Mouse (Mus musculus) liver, embryonic 12.5 days (tissue): ENCODE measurements at regions not wholly inside any gene's neighbourhood (a gene's known extent, or its start where the extent isn't known, plus 50 kb on each side); places are given as distances from the start of the nearest gene placed in this dataset.

Source experiments
- ATAC-seq: fragments of 200-750 bp; cut with Nextera tagmentation; 2 replicates; pipeline ENCODE4 v1.8.0; 2017; ENCODE audit warnings: moderate number of reproducible peaks, mild to moderate bottlenecking, moderate library complexity
- H3K27ac ChIP-seq: fragments of 300-500 bp; sonication (generic); 2 replicates; pipeline ENCODE4 v1.5.1; 2016; ENCODE audit warnings: mild to moderate bottlenecking
- H3K27me3 ChIP-seq: fragments of 300-500 bp; sonication (generic); replicated peaks from 2 replicates; pipeline ENCODE4 v1.6.1; 2016; ENCODE audit warnings: mild to moderate bottlenecking, moderate library complexity
- H3K36me3 ChIP-seq: fragments of 300-500 bp; sonication (generic); 2 replicates; pipeline ENCODE4 v1.6.1; 2016; ENCODE audit warnings: mild to moderate bottlenecking, moderate library complexity
- H3K4me1 ChIP-seq: fragments of 300-500 bp; sonication (generic); 2 replicates; pipeline ENCODE4 v1.6.1; 2016
- H3K4me2 ChIP-seq: fragments of 300-500 bp; sonication (generic); 2 replicates; pipeline ENCODE4 v1.6.1; 2016; ENCODE audit warnings: mild to moderate bottlenecking, moderate library complexity
- H3K4me3 ChIP-seq: fragments of 300-500 bp; sonication (generic); 2 replicates; pipeline ENCODE4 v1.5.1; 2016; ENCODE audit warnings: mild to moderate bottlenecking, moderate library complexity
- H3K9ac ChIP-seq: fragments of 300-500 bp; sonication (generic); 2 replicates; pipeline ENCODE4 v1.6.1; 2016; ENCODE audit warnings: mild to moderate bottlenecking, moderate library complexity
- H3K9me3 ChIP-seq: fragments of 300-500 bp; sonication (generic); replicated peaks from 2 replicates; pipeline ENCODE4 v1.6.1; 2016; ENCODE audit warnings: mild to moderate bottlenecking, moderate library complexity
- WGBS: fragments of 180-500 bp; shearing (Covaris S2); methylation state at CpG from one replicate; pipeline ENCODE4 v1.1.7; 2016; ENCODE audit not compliant: insufficient replicate concordance; 5-methylcytosine and 5-hydroxymethylcytosine counted together

DNA sequence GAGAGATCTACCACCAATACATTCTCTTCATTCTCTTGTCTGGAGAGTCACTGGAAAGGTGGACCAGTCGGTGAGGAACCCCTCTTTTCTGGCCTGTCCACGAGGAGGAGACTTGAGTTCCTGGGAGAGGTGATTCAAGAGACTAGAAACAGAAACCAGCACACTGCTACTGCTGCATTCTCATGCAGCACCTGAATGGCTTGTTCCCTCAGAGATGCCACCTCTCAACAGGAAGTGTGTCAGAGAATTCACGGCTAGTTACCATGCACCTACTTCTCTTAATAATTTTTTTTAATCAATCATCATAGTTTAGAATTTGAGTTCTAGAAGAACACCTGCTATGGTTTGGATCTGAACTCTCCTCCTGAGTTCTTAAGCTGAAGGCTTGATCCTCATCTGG lies 52.0 kb upstream of the Dynlrb2 start:
- no peaks in the 10 kb centered on the region for H3K27me3 ChIP-seq
- H3K9ac ChIP-seq: no peak overlapping the region
- no peak overlapping the region for H3K4me2 ChIP-seq
- no peaks in the 10 kb centered on the region for H3K36me3 ChIP-seq
- H3K27ac ChIP-seq: no peak overlapping the region
- no peaks in the 10 kb centered on the region for H3K9me3 ChIP-seq
- ATAC-seq: no peak
- H3K4me3 ChIP-seq: no peak overlapping the region
- WGBS: 50% methylated on average over 3 of the region's 3 CpGs
- H3K4me1 ChIP-seq: no peaks in the 10 kb centered on the region

DNA sequence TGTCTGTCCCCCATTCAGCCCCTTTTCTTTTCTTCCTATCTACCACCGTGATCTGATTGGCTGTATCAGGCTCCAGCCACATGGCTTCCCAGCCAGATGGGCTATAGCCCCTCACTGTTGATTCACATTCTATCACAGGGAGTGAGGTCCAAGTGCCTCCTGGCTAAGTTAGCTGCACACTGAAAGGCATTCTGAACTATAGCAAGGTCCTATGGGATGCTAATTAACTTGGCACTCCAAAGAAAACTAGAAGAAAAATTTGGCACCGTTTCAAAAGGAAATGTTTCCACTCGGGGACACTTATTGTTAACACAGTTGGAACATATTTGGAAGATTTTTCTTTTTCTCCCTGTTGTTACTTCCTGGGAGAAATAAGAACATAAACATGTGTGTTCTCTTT lies 53.4 kb upstream of the Dynlrb2 start:
- Histone ChIP-seq H3K4me1 (no peaks in the 10 kb centered on the region), H3K27ac (no peak overlapping the region), H3K9ac (no peak overlapping the region), H3K27me3 (no peaks in the 10 kb centered on the region), H3K9me3 (no peaks in the 10 kb centered on the region), H3K4me2 (no peak overlapping the region), H3K4me3 (no peak overlapping the region), H3K36me3 (no peaks in the 10 kb centered on the region)
- no peak for ATAC-seq
- 61% methylated on average over 3 of the region's 3 CpGs for WGBS

DNA sequence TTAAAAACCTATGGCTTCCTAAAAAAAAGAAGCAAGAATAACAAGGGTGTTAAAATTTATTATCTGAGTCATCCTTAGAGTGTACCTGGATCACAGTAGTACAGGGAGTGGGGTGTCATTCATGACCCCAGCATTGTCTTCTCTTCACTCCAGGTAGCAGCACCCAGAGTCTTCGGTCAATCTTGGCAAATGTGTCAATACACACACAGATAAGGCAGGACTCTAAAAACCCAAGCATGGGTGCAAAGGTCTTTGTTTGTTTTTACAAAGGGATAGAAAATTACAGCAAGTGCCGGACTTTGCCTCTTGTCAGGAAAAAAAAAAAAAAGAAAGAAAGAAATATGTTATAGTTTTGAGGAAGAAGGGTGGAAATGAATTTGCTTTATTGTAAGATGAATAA lies 57.3 kb upstream of the Dynlrb2 start:
- Histone ChIP-seq H3K9ac (no peak overlapping the region), H3K9me3 (no peaks in the 10 kb centered on the region), H3K4me1 (no peaks in the 10 kb centered on the region), H3K4me2 (no peak overlapping the region), H3K4me3 (no peak overlapping the region), H3K27me3 (no peaks in the 10 kb centered on the region), H3K36me3 (no peaks in the 10 kb centered on the region), H3K27ac (no peak overlapping the region)
- WGBS: 60% methylated on average over 2 of the region's 2 CpGs
- no peak for ATAC-seq

DNA sequence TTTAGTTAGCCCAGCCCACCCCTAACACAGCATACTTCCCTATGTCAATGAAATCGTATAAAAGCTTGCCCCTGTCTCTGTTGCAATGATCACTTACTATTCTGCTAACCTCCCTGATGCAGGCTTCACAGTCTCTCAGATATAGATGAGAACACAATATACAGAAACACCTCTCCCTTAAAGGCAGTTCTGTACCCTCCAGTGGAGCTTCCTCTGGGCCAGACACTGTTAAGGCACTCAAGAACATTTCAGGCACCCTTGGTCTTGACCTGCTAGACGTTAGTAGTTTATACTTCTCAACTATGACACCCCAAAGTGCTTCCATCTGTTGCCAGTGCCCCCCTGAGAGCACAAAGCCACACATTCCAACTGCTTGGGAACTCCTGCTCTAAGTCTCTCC lies 61.9 kb upstream of the Dynlrb2 start:
- 28% methylated on average over 2 of the region's 2 CpGs for WGBS
- Histone ChIP-seq H3K27me3 (0 out of 2 replicates have a peak, but pooled peaks cover 3% of the 10 kb centered on the region), H3K9ac (no peak overlapping the region), H3K4me2 (no peak overlapping the region), H3K4me3 (no peak overlapping the region), H3K36me3 (no peaks in the 10 kb centered on the region), H3K4me1 (no peaks in the 10 kb centered on the region), H3K27ac (no peak overlapping the region), H3K9me3 (no peaks in the 10 kb centered on the region)
- ATAC-seq: no peak

DNA sequence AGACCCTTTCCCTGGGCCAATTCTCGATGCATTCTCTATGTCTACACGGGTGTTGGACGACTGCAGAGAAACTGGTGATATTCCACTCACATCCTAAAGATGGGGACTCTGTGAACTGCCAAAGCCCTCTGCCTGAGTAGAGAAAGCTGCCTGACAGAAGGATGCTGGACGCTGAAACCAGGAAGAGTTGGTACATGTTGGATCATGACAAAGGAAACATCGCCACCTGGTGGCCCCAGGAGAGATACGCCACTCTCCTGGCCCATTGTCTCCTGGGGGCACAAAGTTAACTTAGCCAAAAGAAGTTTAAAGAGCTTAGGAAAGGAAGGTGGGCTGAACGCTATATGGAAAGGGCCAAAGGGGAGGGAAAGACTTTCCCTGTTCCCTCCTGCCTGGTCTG lies 65.9 kb upstream of the Dynlrb2 start:
- Histone ChIP-seq H3K9ac (no peak overlapping the region), H3K36me3 (no peaks in the 10 kb centered on the region), H3K9me3 (no peaks in the 10 kb centered on the region), H3K27ac (no peak overlapping the region), H3K4me2 (no peak overlapping the region), H3K4me3 (no peak overlapping the region), H3K4me1 (no peaks in the 10 kb centered on the region), H3K27me3 (0 out of 2 replicates have a peak, but pooled peaks cover 3% of the 10 kb centered on the region)
- ATAC-seq: no peak
- 14% methylated on average over 7 of the region's 7 CpGs for WGBS

DNA sequence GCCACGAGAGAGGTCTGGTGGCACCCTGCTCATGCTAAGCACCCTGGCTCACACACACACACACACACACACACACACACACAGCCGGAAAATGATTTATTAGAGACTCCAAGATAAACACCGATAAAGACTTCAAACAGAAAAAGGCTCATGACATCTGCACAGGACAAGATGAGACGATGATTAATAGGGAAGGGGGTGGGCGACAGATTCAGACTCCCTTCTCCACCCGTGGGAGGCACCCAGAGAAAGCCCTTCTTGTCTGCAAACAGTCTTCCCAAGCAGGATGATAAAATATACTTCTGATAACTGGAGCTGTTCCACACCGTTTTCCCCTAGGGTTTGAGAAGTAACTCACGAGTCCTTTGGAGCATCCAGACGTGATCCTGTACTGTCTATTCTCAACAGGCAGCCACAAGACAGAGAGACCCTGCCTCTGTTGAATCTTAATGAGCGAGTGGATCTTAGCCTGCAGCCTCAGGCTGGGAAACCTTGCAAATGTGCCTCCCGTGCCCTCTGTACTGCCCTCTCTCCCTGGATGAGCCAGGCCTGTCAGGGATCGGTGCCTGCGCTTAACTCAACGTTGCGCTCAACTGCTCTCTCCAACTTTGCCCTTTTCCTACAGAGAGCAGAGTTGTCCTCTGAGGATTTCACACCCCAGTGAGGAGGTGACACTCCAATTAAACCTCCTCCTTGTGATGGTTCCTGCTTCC lies 69.3 kb upstream of the Dynlrb2 start:
- no peaks in the 10 kb centered on the region for H3K27me3 ChIP-seq
- H3K4me3 ChIP-seq: no peak overlapping the region
- H3K9me3 ChIP-seq: no peaks in the 10 kb centered on the region
- ATAC-seq: no peak
- H3K4me1 ChIP-seq: no peaks in the 10 kb centered on the region
- no peak overlapping the region for H3K27ac ChIP-seq
- 56% methylated on average over 15 of the region's 15 CpGs for WGBS
- no peaks in the 10 kb centered on the region for H3K36me3 ChIP-seq
- no peak overlapping the region for H3K4me2 ChIP-seq
- H3K9ac ChIP-seq: no peak overlapping the region

DNA sequence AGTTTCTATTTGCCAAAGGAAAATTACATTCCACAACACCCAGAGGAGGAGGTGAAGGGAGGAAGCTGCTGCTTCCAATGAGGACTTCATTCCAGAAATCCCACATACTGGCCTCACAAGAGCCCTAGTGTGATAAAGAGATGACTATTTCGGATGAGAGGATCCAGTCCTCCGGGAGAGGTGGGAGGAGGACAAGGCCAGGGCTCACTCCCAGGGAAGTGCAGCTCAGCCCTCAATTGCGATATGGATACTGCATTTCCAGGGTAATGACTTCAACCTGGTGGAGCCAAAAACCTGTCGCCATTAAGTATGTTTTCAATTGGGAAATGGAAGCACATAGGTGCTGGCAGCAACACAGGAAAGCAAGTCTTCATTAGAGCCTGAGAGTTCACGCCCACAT lies 74.7 kb upstream of the Dynlrb2 start:
- no peaks in the 10 kb centered on the region for H3K27me3 ChIP-seq
- ATAC-seq: no peak
- no peak overlapping the region for H3K27ac ChIP-seq
- H3K9me3 ChIP-seq: no peaks in the 10 kb centered on the region
- H3K4me3 ChIP-seq: no peak overlapping the region
- no peak overlapping the region for H3K4me2 ChIP-seq
- no peaks in the 10 kb centered on the region for H3K36me3 ChIP-seq
- no peaks in the 10 kb centered on the region for H3K4me1 ChIP-seq
- whole genome bisulfite sequencing: 56% methylated on average over 5 of the region's 5 CpGs
- no peak overlapping the region for H3K9ac ChIP-seq

DNA sequence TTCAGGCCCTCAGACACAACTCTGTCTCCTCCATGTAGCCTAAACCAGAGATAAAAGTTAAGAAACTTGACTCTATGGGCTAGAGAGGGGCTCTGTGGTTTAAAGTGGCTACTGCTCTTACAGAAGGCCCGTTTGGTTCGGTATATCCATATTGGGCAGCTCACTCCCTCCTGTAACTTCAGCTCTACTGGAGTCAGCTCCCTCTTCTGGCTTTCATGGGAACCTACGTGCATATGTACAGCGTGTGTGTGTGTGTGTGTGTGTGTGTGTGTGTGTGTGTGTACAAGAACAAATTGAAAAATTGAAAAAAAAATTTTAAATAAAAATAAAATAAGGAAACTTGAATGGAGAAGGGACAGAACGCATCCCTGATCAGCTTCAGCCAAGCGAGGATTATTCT lies 75.1 kb upstream of the Dynlrb2 start:
- no peak for ATAC-seq
- Histone ChIP-seq H3K4me3 (no peak overlapping the region), H3K27ac (no peak overlapping the region), H3K9me3 (no peaks in the 10 kb centered on the region), H3K36me3 (no peaks in the 10 kb centered on the region), H3K4me2 (no peak overlapping the region), H3K9ac (no peak overlapping the region), H3K27me3 (no peaks in the 10 kb centered on the region), H3K4me1 (no peaks in the 10 kb centered on the region)
- 61% methylated on average over 6 of the region's 6 CpGs for WGBS

DNA sequence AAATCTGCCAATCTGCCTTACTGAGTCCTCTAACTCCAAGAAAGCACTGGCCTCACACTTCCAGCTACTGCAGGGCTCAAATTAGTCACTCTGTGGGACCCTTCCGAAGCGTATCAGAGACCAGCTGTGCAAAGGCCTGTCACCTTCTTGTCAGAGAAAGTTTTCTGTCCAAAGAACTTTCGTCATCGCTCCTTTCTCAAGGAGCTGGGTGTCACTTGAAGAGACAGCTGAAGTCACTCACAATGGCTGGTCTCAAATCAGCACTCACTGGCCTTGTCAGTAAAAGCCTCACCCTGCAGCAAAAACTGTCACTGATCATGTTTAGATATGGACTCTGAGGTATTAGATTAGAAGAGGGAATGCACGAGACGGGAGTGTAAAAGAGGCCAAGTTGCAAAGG lies 81.9 kb upstream of the Dynlrb2 start:
- no peak for ATAC-seq
- H3K36me3 ChIP-seq: no peaks in the 10 kb centered on the region
- 63% methylated on average over 6 of the region's 6 CpGs for WGBS
- H3K4me1 ChIP-seq: no peaks in the 10 kb centered on the region
- H3K27ac ChIP-seq: no peak overlapping the region
- no peaks in the 10 kb centered on the region for H3K9me3 ChIP-seq
- H3K4me3 ChIP-seq: no peak overlapping the region
- no peak overlapping the region for H3K9ac ChIP-seq
- no peaks in the 10 kb centered on the region for H3K27me3 ChIP-seq
- H3K4me2 ChIP-seq: no peak overlapping the region

DNA sequence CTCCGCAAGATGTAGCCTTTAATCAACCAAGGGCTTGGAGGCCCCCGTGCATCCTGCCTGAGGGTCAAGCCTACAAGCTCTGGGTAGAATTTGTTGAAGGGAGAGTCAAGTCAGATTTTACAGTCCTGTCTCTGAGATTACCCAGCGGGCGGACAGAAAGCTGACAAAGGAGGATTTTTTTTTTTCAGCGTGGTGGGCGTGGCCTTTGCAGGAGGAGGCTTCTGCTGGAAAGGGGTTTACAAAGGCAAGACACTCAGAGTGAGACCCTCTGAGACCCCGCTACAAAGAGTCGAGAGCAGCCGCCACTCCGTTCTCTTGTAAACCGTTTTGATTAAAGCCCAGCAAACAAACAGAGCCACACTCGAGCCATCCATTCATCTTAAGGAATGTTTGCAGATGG lies 92.1 kb upstream of the Dynlrb2 start:
- Histone ChIP-seq H3K9ac (no peak overlapping the region), H3K4me2 (no peak overlapping the region), H3K9me3 (no peaks in the 10 kb centered on the region), H3K36me3 (no peaks in the 10 kb centered on the region), H3K27ac (no peak overlapping the region), H3K27me3 (no peaks in the 10 kb centered on the region), H3K4me3 (no peak overlapping the region), H3K4me1 (no peaks in the 10 kb centered on the region)
- no peak for ATAC-seq
- WGBS: 46% methylated on average over 12 of the region's 12 CpGs

DNA sequence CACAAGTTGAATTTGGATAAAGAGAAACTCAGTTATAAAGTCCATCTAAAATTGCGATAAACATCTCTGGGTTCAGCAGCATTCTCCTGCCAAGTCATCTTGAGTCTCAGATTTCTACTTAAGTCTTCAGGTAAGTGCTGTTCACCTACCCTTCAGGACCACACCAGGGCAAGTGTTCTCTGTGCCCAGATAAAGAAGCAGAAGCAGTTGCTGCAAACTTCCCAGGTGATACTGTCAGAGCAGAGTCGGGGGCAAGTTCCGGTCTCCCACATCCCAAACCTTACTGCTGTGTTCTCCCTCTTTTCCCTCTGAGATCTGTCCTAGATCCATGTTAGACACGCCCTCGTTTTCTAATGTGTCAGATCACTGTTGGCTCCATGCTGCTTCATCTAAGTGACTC lies 94.7 kb upstream of the Dynlrb2 start:
- WGBS: 46% methylated on average over 5 of the region's 5 CpGs
- H3K27me3 ChIP-seq: no peaks in the 10 kb centered on the region
- H3K36me3 ChIP-seq: no peaks in the 10 kb centered on the region
- no peak overlapping the region for H3K4me3 ChIP-seq
- no peak for ATAC-seq
- no peaks in the 10 kb centered on the region for H3K4me1 ChIP-seq
- H3K9ac ChIP-seq: no peak overlapping the region
- H3K9me3 ChIP-seq: no peaks in the 10 kb centered on the region
- H3K4me2 ChIP-seq: no peak overlapping the region
- H3K27ac ChIP-seq: no peak overlapping the region

DNA sequence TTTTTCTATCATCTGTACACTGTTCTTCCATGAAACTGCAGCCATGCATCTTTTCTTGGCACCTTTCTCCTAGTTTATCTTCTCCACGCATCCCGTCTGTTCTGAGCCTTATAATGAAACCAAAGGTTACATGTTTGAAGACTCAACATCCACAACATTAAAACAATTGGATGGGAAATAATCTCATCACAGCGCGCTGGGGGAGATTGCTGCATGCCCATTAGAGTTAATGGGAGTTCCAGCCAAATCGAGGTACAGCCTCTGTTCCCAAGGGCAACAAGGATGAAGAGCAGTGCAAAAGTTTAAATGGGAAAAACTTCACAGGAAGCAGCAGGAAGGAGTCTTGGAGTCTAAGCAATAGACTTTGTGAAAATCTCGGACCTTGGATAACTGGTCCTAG lies 95.8 kb upstream of the Dynlrb2 start:
- Histone ChIP-seq H3K4me3 (no peak overlapping the region), H3K4me2 (no peak overlapping the region), H3K36me3 (no peaks in the 10 kb centered on the region), H3K4me1 (no peaks in the 10 kb centered on the region), H3K9ac (no peak overlapping the region), H3K27me3 (no peaks in the 10 kb centered on the region), H3K27ac (no peak overlapping the region), H3K9me3 (no peaks in the 10 kb centered on the region)
- WGBS: 73% methylated on average over 6 of the region's 6 CpGs
- no peak for ATAC-seq

DNA sequence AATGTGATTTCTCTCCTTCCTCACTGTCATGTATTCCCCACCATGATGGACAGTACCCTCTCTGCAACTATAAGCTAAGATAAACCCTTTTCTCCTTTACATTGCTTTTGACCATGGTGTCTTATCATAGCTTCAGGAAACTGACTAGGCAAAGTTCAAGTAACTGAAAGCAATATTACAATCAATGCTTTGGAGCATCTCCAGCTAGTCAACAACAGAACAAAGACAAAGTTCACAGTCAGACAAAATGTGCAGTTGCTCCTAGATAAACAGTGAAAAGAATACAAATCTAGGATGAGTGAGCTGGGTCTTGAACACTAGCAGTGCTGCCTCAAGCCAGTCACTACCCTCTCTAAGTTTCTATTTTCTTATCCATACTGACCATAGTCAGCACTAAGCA lies 100.2 kb upstream of the Dynlrb2 start:
- Histone ChIP-seq H3K4me2 (no peak overlapping the region), H3K9ac (no peak overlapping the region), H3K27me3 (no peaks in the 10 kb centered on the region), H3K9me3 (no peaks in the 10 kb centered on the region), H3K4me1 (no peaks in the 10 kb centered on the region), H3K27ac (no peak overlapping the region), H3K36me3 (no peaks in the 10 kb centered on the region), H3K4me3 (no peak overlapping the region)
- ATAC-seq: no peak
